Comparison of ENCODE assay signal across 16 mouse cellular contexts in genomic region chr2:52297969-52298368, GRCm38 (mm10).
"Had no signal": no experiment of that assay in that cellular context is flagged by ENCODE, and none has a peak within 500 bp of the region (broad histone marks: within the 10 kb centered on the region; RNA-seq: fewer than 3 reads in every experiment).

No protein-coding gene starts in this region.

- H3K9ac ChIP-seq: neural tube, embryonic 13.5 days; neural tube, embryonic 15.5 days; stomach, embryonic 15.5 days had no signal

- H3K4me3 ChIP-seq: neural tube, embryonic 13.5 days; neural tube, embryonic 15.5 days; stomach, embryonic 15.5 days had no signal

- H3K27ac ChIP-seq: neural tube, embryonic 13.5 days; neural tube, embryonic 15.5 days; stomach, embryonic 15.5 days; stomach, postnatal 0 days had no signal

- H3K4me1 ChIP-seq: neural tube, embryonic 13.5 days; neural tube, embryonic 15.5 days; stomach, embryonic 15.5 days had no signal

- H3K9me3 ChIP-seq: neural tube, embryonic 13.5 days; neural tube, embryonic 15.5 days; stomach, embryonic 15.5 days had no signal

- H3K36me3 ChIP-seq: neural tube, embryonic 13.5 days; neural tube, embryonic 15.5 days; stomach, embryonic 15.5 days had no signal

- H3K4me2 ChIP-seq: neural tube, embryonic 13.5 days; neural tube, embryonic 15.5 days; stomach, embryonic 15.5 days had no signal

- H3K27me3 ChIP-seq: neural tube, embryonic 13.5 days; neural tube, embryonic 15.5 days; stomach, embryonic 15.5 days had no signal

- DNase-seq: retina, postnatal 1 day; right cerebral cortex, adult 18-20 months; right cerebral cortex, postnatal 14 days; right cerebral cortex, postnatal 25 days; right cerebral cortex, postnatal 4 days; spleen, adult 18-20 months; thymus, adult 18-20 months; thymus, adult 2 months; thymus, postnatal 14 days; thymus, postnatal 25 days; thymus, postnatal 36 days; thymus, postnatal 4 days had no signal
